Mouse (Mus musculus): ENCODE measurements at regions not wholly inside any gene's neighbourhood (a gene's known extent, or its start where the extent isn't known, plus 50 kb on each side); places are given as distances from the start of the nearest gene placed in this dataset.

DNA sequence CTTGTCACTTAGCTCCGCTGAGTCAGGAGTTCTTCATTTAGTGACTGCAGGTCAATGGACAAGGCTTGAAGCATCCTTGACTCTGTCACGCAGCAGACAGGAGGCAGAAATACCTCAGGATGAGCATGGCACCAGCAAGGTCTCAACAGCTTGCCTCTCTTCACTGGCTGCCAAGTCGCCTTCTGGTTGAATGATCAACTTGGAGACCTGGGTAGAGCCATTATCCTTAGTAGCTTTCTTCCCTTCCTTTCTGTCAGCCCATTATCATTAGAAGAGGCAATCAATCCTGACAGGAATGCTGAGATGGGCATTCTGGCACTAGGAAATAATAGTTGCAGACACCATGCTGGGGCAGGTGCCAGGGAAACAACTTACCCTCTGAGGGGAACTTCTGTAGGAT lies 386.3 kb downstream of the Ipmk start:
- Histone ChIP-seq H3K36me3 (ENCODE audit: control insufficient read depth, insufficient read depth, low read length) (no peaks in the 10 kb centered on the region), H3K4me1 (ENCODE audit: control insufficient read depth, insufficient read depth, low read length) (no peaks in the 10 kb centered on the region), H3K9me3 (replicated peaks; ENCODE audit: control insufficient read depth, low read length) (no peaks in the 10 kb centered on the region), H3K4me3 (replicated peaks; ENCODE audit: low read length) (no peak overlapping the region), H3K27me3 (ENCODE audit: control insufficient read depth, insufficient read depth, low read length) (no peaks in the 10 kb centered on the region), H3K4me2 (ENCODE audit: low read depth, low read length) (no peak overlapping the region), H3K9ac (ENCODE audit: low read length) (no peak overlapping the region), H3K27ac (ENCODE audit: low read length) (no peak overlapping the region)
- ATAC-seq (ENCODE audit: insufficient read depth, low FRiP score), result no peak
- 83% methylated on average over 3 of the region's 3 CpGs for WGBS

DNA sequence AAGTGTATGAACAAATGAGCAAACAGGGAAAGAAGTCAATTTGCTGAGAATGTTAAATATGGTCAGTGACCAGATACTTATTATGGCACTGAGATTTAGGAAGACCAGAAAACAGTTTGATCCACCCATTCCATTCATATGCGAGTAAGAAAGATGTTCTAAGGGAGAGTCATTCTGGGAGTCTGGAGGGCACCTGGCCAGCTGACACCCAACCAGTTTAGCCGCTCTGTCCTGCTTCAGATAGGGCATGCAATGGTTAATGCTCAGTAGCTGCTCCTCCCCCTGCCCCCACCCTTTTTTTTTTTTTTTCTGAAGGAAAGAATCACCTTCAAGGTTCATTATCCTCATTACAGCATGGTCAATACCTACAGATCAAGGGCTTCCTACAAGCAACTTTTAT lies 386.9 kb downstream of the Ipmk start:
- Histone ChIP-seq H3K4me1 (ENCODE audit: control insufficient read depth, insufficient read depth, low read length) (no peaks in the 10 kb centered on the region), H3K4me2 (ENCODE audit: low read depth, low read length) (no peak overlapping the region), H3K27me3 (ENCODE audit: control insufficient read depth, insufficient read depth, low read length) (no peaks in the 10 kb centered on the region), H3K9me3 (replicated peaks; ENCODE audit: control insufficient read depth, low read length) (no peaks in the 10 kb centered on the region), H3K4me3 (replicated peaks; ENCODE audit: low read length) (no peak overlapping the region), H3K9ac (ENCODE audit: low read length) (no peak overlapping the region), H3K27ac (ENCODE audit: low read length) (no peak overlapping the region), H3K36me3 (ENCODE audit: control insufficient read depth, insufficient read depth, low read length) (no peaks in the 10 kb centered on the region)
- no peak for ATAC-seq (ENCODE audit: insufficient read depth, low FRiP score)
- WGBS, result 72% methylated on average over 2 of the region's 2 CpGs

GRCm38 (mm10) chr10:71738280-71738679 lies 390.7 kb downstream of the Ipmk start:
- Histone ChIP-seq H3K4me2 (ENCODE audit: low read depth, low read length) (no peak overlapping the region), H3K27ac (ENCODE audit: low read length) (no peak overlapping the region), H3K4me1 (ENCODE audit: control insufficient read depth, insufficient read depth, low read length) (no peaks in the 10 kb centered on the region), H3K36me3 (ENCODE audit: control insufficient read depth, insufficient read depth, low read length) (no peaks in the 10 kb centered on the region), H3K27me3 (ENCODE audit: control insufficient read depth, insufficient read depth, low read length) (no peaks in the 10 kb centered on the region), H3K4me3 (replicated peaks; ENCODE audit: low read length) (no peak overlapping the region), H3K9me3 (replicated peaks; ENCODE audit: control insufficient read depth, low read length) (no peaks in the 10 kb centered on the region), H3K9ac (ENCODE audit: low read length) (no peak overlapping the region)
- ATAC-seq (ENCODE audit: insufficient read depth, low FRiP score), result no peak
- WGBS, result 31% methylated on average over 4 of the region's 4 CpGs

- no peak for ATAC-seq (ENCODE audit: insufficient read depth, low FRiP score)
- H3K4me3 ChIP-seq (replicated peaks; ENCODE audit: low read length), result no peak overlapping the region
- H3K4me2 ChIP-seq (ENCODE audit: low read depth, low read length), result no peak overlapping the region
Observed at GRCm38 (mm10) chr10:71748557-71749493, 401.3 kb downstream of the Ipmk start.

GRCm38 (mm10) chr10:71753255-71753654 lies 405.7 kb downstream of the Ipmk start:
- Histone ChIP-seq H3K27ac (ENCODE audit: low read length) (no peak overlapping the region), H3K36me3 (ENCODE audit: control insufficient read depth, insufficient read depth, low read length) (no peaks in the 10 kb centered on the region), H3K9me3 (replicated peaks; ENCODE audit: control insufficient read depth, low read length) (no peaks in the 10 kb centered on the region), H3K4me1 (ENCODE audit: control insufficient read depth, insufficient read depth, low read length) (no peaks in the 10 kb centered on the region), H3K27me3 (ENCODE audit: control insufficient read depth, insufficient read depth, low read length) (no peaks in the 10 kb centered on the region), H3K4me3 (replicated peaks; ENCODE audit: low read length) (no peak overlapping the region), H3K9ac (ENCODE audit: low read length) (no peak overlapping the region), H3K4me2 (ENCODE audit: low read depth, low read length) (no peak overlapping the region)
- WGBS, result 78% methylated on average over 2 of the region's 2 CpGs
- ATAC-seq (ENCODE audit: insufficient read depth, low FRiP score), result no peak

More at GRCm38 (mm10) chr10:71748557-71749493, 401.3 kb downstream of the Ipmk start:
- Histone ChIP-seq H3K9me3 (replicated peaks; ENCODE audit: control insufficient read depth, low read length) (no peaks in the 10 kb centered on the region), H3K27ac (ENCODE audit: low read length) (no peak overlapping the region), H3K4me1 (ENCODE audit: control insufficient read depth, insufficient read depth, low read length) (no peaks in the 10 kb centered on the region), H3K9ac (ENCODE audit: low read length) (no peak overlapping the region), H3K27me3 (ENCODE audit: control insufficient read depth, insufficient read depth, low read length) (no peaks in the 10 kb centered on the region), H3K36me3 (ENCODE audit: control insufficient read depth, insufficient read depth, low read length) (no peaks in the 10 kb centered on the region)
- 81% methylated on average over 8 of the region's 8 CpGs for WGBS

- 54% methylated on average over 3 of the region's 3 CpGs for WGBS
Observed at GRCm38 (mm10) chr10:71754799-71755198, 407.2 kb downstream of the Ipmk start.

GRCm38 (mm10) chr10:71778903-71779302 lies 431.3 kb downstream of the Ipmk start:
- WGBS, result 90% methylated on average over 7 of the region's 7 CpGs
- H3K4me3 ChIP-seq (replicated peaks; ENCODE audit: low read length), result no peak overlapping the region

More at GRCm38 (mm10) chr10:71754799-71755198, 407.2 kb downstream of the Ipmk start:
- H3K27ac ChIP-seq (ENCODE audit: low read length), result no peak overlapping the region
- H3K36me3 ChIP-seq (ENCODE audit: control insufficient read depth, insufficient read depth, low read length), result no peaks in the 10 kb centered on the region
- H3K4me2 ChIP-seq (ENCODE audit: low read depth, low read length), result no peak overlapping the region
- no peak for ATAC-seq (ENCODE audit: insufficient read depth, low FRiP score)
- no peaks in the 10 kb centered on the region for H3K4me1 ChIP-seq (ENCODE audit: control insufficient read depth, insufficient read depth, low read length)
- no peak overlapping the region for H3K4me3 ChIP-seq (replicated peaks; ENCODE audit: low read length)
- H3K9me3 ChIP-seq (replicated peaks; ENCODE audit: control insufficient read depth, low read length), result no peaks in the 10 kb centered on the region
- H3K9ac ChIP-seq (ENCODE audit: low read length), result no peak overlapping the region
- H3K27me3 ChIP-seq (ENCODE audit: control insufficient read depth, insufficient read depth, low read length), result no peaks in the 10 kb centered on the region

DNA sequence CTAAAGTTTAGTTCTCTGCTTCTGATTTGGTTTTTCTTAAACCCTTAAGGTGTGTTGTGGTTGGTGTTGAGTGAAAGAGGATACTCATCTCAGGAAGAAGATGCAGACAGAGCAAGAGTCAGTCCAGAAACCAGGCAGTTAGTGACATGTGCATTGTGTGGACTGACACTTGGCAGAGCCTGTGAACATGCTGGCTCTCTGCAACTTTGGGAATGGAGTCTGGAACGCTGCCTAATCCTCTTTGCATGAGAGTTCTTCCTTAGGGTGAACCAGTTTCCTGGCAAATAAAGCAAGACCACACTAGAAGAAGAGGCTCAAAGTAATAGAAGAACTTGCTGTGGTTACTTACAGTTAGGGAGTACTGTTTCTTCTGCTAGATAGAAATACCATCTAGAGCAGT lies 441.7 kb downstream of the Ipmk start:
- Histone ChIP-seq H3K27ac (ENCODE audit: low read length) (no peak overlapping the region), H3K27me3 (ENCODE audit: control insufficient read depth, insufficient read depth, low read length) (no peaks in the 10 kb centered on the region), H3K4me2 (ENCODE audit: low read depth, low read length) (no peak overlapping the region), H3K9ac (ENCODE audit: low read length) (no peak overlapping the region), H3K4me3 (replicated peaks; ENCODE audit: low read length) (no peak overlapping the region), H3K9me3 (replicated peaks; ENCODE audit: control insufficient read depth, low read length) (no peaks in the 10 kb centered on the region), H3K36me3 (ENCODE audit: control insufficient read depth, insufficient read depth, low read length) (no peaks in the 10 kb centered on the region), H3K4me1 (ENCODE audit: control insufficient read depth, insufficient read depth, low read length) (no peaks in the 10 kb centered on the region)
- 65% methylated on average over 1 of the region's 1 CpGs for WGBS
- no peak for ATAC-seq (ENCODE audit: insufficient read depth, low FRiP score)

More at GRCm38 (mm10) chr10:71778903-71779302, 431.3 kb downstream of the Ipmk start:
- Histone ChIP-seq H3K9ac (ENCODE audit: low read length) (no peak overlapping the region), H3K27me3 (ENCODE audit: control insufficient read depth, insufficient read depth, low read length) (no peaks in the 10 kb centered on the region), H3K36me3 (ENCODE audit: control insufficient read depth, insufficient read depth, low read length) (no peaks in the 10 kb centered on the region), H3K4me1 (ENCODE audit: control insufficient read depth, insufficient read depth, low read length) (no peaks in the 10 kb centered on the region), H3K9me3 (replicated peaks; ENCODE audit: control insufficient read depth, low read length) (no peaks in the 10 kb centered on the region), H3K27ac (ENCODE audit: low read length) (no peak overlapping the region), H3K4me2 (ENCODE audit: low read depth, low read length) (no peak overlapping the region)
- no peak for ATAC-seq (ENCODE audit: insufficient read depth, low FRiP score)

GRCm38 (mm10) chr10:71789936-71790335 lies 442.4 kb downstream of the Ipmk start:
- no peak overlapping the region for H3K4me2 ChIP-seq (ENCODE audit: low read depth, low read length)
- H3K4me1 ChIP-seq (ENCODE audit: control insufficient read depth, insufficient read depth, low read length), result no peaks in the 10 kb centered on the region
- H3K36me3 ChIP-seq (ENCODE audit: control insufficient read depth, insufficient read depth, low read length), result no peaks in the 10 kb centered on the region
- H3K9me3 ChIP-seq (replicated peaks; ENCODE audit: control insufficient read depth, low read length), result no peaks in the 10 kb centered on the region
- no peaks in the 10 kb centered on the region for H3K27me3 ChIP-seq (ENCODE audit: control insufficient read depth, insufficient read depth, low read length)
- whole genome bisulfite sequencing, result 92% methylated on average over 1 of the region's 1 CpGs
- ATAC-seq (ENCODE audit: insufficient read depth, low FRiP score), result no peak
- no peak overlapping the region for H3K27ac ChIP-seq (ENCODE audit: low read length)
- no peak overlapping the region for H3K9ac ChIP-seq (ENCODE audit: low read length)
- no peak overlapping the region for H3K4me3 ChIP-seq (replicated peaks; ENCODE audit: low read length)
